Mouse (Mus musculus) kidney, adult 2 months (tissue): ENCODE data around the gene D130043K22Rik. TPM values are rescaled to one million over a fixed set of nuclear protein-coding genes. Genes with fewer than 3 reads are reported as not detected.
A peak's percentile ranks its signal among the peaks of the same experiment; 100 is the strongest.

Experiments
- DNase-seq: peaks from one replicate; pipeline ENCODE4 v3.0.0; 2021
- H3K27ac ChIP-seq: fragments of 200-500 bp; 2 replicates; pipeline ENCODE4 v1.5.1; 2012; ENCODE audit warnings: low read depth, low read length, control low read depth, inconsistent platforms; ENCODE audit not compliant: insufficient read depth
- H3K27me3 ChIP-seq: fragments of 200-500 bp; replicated peaks from 2 replicates; pipeline ENCODE4 v1.6.1; 2012; ENCODE audit warnings: mild to moderate bottlenecking, moderate library complexity, low read length, inconsistent platforms; ENCODE audit not compliant: control insufficient read depth, insufficient read depth
- H3K36me3 ChIP-seq: fragments of 200-500 bp; 2 replicates; pipeline ENCODE4 v1.6.1; 2012; ENCODE audit warnings: mild to moderate bottlenecking, moderate library complexity, low read length, inconsistent platforms; ENCODE audit not compliant: control insufficient read depth, insufficient read depth
- H3K4me1 ChIP-seq: fragments of 200-500 bp; 2 replicates; pipeline ENCODE4 v1.6.1; 2011; ENCODE audit warnings: low read length; ENCODE audit not compliant: control insufficient read depth, insufficient read depth
- H3K4me3 ChIP-seq: fragments of 200-500 bp; 2 replicates; pipeline ENCODE4 v1.5.1; 2011; ENCODE audit warnings: mild to moderate bottlenecking, low read depth, low read length, control low read depth; ENCODE audit not compliant: insufficient read depth
- CTCF ChIP-seq: fragments of 200-500 bp; conservative IDR thresholded peaks from 2 replicates; pipeline ENCODE4 v1.5.1; 2011; ENCODE audit warnings: low read depth, mild to moderate bottlenecking, control low read depth, low read length, moderate library complexity, mixed read lengths; ENCODE audit not compliant: insufficient read depth, insufficient read length
- POLR2A ChIP-seq: fragments of 200-500 bp; IDR thresholded peaks from one replicate; pipeline ENCODE4 v1.6.1; 2011; ENCODE audit warnings: low read depth, low read length, control low read depth
- WGBS: fragments of 180-500 bp; shearing (Covaris S2); methylation state at CpG from one replicate; pipeline ENCODE4 v1.1.7; 2018; 5-methylcytosine and 5-hydroxymethylcytosine counted together
- polyA plus RNA-seq: library from polyadenylated mRNA; depleted of rRNA; stranded (reverse); fragments of >200 nt; gene quantifications from 2 replicates; pipeline ENCODE4 v1.2.3, GENCODE M21; 2012

D130043K22Rik gene
- polyA plus RNA-seq, 1 experiment, result 0.67 TPM

DNA sequence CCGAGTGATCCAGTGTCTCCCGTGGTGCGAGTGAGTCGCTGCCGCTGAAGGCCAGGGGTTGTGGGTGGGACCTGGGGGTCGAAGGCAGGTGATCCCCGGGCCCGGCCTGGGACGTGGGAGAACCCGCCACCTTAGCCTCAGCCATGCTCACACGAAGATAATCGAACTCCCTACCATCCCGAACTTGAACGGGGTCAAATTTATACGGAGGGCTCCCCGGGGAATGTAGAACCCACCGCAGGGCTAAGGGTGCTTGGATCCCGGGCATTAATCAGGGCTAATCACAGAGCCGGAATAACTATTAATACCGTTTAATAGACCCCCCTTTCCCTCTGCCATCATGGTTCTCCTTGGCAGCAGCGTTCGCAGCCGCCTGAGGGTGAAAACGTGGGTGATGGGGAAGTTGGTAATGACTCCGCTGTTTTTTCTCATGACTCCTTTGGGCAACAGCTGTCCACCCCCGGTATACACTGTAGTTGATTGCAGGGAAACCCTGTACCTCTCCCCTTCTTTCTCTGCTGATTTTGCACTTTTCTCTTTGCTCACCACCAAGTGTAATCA is 42.7 kb upstream of the D130043K22Rik start:
- TF ChIP-seq POLR2A (no peak), CTCF (no peak)
- DNase-seq, result peak; percentile 41
- WGBS, result under 1% methylated on average over 26 of the region's 26 CpGs
- peak overlapping the region; percentile 31 for H3K27ac ChIP-seq
- H3K4me3 ChIP-seq, result peak overlapping the region; percentile 85
- no peaks in the 10 kb centered on the region for H3K27me3 ChIP-seq
- H3K36me3 ChIP-seq, result peaks cover 9% of the 10 kb centered on the region
- peaks cover 16% of the 10 kb centered on the region; the same call in 1 of the 2 replicates for H3K4me1 ChIP-seq

DNA sequence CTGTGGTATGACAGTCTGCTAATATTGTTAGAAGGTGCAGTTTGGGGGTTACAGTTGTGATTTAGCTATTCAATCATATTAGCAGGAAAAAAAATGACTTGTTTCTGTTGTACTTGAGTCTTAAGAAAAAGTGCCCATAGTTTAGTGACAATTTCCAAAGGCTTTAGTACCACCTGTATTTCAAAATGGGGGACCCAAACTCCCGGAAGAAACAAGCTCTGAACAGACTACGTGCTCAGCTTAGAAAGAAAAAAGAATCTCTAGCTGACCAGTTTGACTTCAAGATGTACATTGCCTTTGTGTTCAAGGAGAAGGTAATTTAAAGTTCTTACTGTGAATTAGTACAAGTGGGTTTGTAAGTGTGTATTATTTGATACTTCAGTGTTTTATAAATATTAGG is 41.7 kb upstream of the D130043K22Rik start:
- Histone ChIP-seq H3K36me3 (peaks cover 11% of the 10 kb centered on the region), H3K27me3 (no peaks in the 10 kb centered on the region), H3K4me3 (peak overlapping the region; percentile 22; the same call in 1 of the 2 replicates), H3K27ac (no peak overlapping the region), H3K4me1 (peaks cover 16% of the 10 kb centered on the region; the same call in 1 of the 2 replicates)
- whole genome bisulfite sequencing, result 4% methylated on average over 2 of the region's 2 CpGs
- TF ChIP-seq POLR2A (no peak), CTCF (no peak)
- DNase-seq, result no peak

DNA sequence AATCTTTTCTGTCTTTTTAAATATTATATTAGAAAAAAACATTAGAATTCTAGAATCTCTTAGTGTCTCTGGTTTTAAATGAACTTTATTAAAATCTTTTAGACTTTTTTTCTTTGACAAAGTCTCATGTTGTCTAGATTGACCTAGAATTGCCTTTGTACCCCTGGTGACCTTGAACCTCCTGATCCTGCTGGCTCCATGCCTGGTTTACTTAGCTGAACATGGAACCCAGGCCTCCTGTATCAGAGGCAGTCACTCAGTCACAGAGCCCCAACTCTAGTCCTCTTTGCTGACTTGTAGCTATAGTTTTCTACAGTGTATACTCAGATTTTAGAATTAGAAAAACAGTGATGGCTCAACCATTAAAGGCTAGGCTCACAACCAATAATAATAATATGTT is 38.9 kb upstream of the D130043K22Rik start:
- no peak overlapping the region for H3K4me3 ChIP-seq
- peaks cover 13% of the 10 kb centered on the region; the same call in 1 of the 2 replicates for H3K4me1 ChIP-seq
- no peak for TF ChIP-seq CTCF
- no peak for TF ChIP-seq POLR2A
- H3K27ac ChIP-seq, result no peak overlapping the region
- no peaks in the 10 kb centered on the region for H3K27me3 ChIP-seq
- peaks cover 24% of the 10 kb centered on the region for H3K36me3 ChIP-seq
- DNase-seq, result peak; percentile 72

DNA sequence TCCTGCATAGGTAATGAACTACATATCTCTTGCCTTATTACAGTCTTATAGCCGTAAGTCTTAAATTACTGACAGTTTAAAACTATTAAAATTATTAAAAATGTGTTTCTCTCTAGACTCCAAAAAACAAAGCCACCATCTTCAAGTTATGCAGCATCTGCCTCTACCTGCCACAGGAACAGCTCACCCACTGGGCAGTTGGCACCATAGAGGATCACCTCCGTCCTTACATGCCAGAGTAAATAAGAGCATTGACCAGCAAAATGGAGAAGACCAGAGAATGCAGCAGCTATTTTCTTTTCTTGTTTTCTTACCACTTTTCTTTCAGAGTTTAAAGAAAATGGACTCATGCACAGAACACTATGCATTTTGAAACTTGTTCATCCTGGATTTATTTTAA is 32.4 kb upstream of the D130043K22Rik start:
- Histone ChIP-seq H3K27me3 (no peaks in the 10 kb centered on the region), H3K4me3 (no peak overlapping the region), H3K27ac (no peak overlapping the region), H3K36me3 (peaks cover 25% of the 10 kb centered on the region), H3K4me1 (peaks cover 5% of the 10 kb centered on the region; the same call in 1 of the 2 replicates)
- no peak for DNase-seq
- 76% methylated on average over 2 of the region's 2 CpGs for WGBS
- no peak for TF ChIP-seq POLR2A
- TF ChIP-seq CTCF, result no peak

DNA sequence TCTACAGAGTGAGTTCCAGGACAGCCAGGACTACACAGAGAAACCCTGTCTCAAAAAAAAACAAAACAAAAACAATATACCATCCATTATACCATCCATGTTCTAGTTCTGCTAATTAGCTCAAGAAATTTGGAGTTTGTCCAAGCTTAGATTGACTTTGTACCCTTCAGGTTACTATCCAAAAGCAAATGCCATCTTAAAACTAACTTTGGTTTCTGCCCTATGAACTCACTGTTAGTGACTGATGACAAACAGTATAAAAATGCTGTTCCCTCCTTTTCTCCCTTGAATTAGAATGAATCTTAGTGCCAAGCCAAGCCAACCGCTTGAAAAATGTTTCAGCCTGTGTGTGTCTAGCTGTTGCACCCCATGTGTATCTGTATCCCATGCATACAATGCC is 30.3 kb upstream of the D130043K22Rik start:
- peak; percentile 75 for DNase-seq
- no peak for TF ChIP-seq POLR2A
- no peaks in the 10 kb centered on the region for H3K27me3 ChIP-seq
- peaks cover 5% of the 10 kb centered on the region; the same call in 1 of the 2 replicates for H3K4me1 ChIP-seq
- peaks cover 24% of the 10 kb centered on the region for H3K36me3 ChIP-seq
- 45% methylated on average over 1 of the region's 1 CpGs for WGBS
- no peak overlapping the region for H3K4me3 ChIP-seq
- peak overlapping the region; percentile 91 for H3K27ac ChIP-seq

DNA sequence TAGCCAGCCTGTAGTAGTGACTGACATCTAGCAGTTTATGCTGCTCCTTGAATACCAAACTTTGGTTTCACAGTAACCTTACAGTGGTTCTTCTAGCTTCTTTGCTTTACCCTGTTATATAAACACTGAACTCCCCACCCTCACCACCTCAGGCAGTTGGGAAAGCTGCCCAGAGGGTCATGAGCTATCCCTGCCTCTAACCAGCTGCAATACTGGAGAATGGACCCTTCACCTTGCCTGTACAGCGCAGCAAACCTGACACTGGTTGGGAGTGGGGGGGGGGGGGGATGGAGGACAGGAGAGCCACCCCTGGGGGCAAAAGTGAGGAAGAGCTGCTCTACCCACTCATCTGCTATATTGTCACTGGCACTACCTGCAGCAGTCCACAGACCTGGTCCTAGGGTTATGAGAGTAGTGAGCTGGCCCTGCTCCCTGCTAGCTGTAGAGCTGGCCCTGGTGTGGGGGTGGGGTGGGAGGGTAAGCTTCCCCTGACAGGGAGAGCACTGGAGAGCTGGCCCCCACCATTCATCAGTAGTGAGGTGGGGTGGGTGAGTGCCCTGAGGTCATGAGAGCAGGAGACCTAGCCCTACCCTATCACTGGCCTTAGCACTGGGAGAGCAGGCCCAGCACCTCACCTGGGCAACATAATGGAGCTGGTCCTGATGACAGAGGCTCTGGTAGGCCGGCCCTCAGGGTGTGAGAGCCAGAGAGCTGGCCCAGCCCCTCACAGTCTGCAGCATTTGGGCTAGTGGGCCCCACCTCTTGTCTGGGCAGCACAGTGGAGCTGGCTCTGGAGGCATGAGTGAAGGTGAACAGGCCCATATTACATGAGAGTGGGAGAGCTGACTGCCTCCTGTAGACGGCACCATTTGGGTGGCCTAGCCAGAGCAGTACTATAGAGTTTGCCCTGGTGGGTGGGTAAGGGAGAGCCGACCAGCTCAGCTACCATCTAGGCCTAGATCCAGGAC is 28.5 kb upstream of the D130043K22Rik start:
- DNase-seq, result peak; percentile 56
- TF ChIP-seq CTCF, result no peak
- WGBS, result 47% methylated on average over 4 of the region's 4 CpGs
- H3K4me3 ChIP-seq, result no peak overlapping the region
- peaks cover 14% of the 10 kb centered on the region; the same call in 1 of the 2 replicates for H3K36me3 ChIP-seq
- no peaks in the 10 kb centered on the region for H3K27me3 ChIP-seq
- peaks cover 5% of the 10 kb centered on the region; the same call in 1 of the 2 replicates for H3K4me1 ChIP-seq
- peak overlapping the region; percentile 74 for H3K27ac ChIP-seq

DNA sequence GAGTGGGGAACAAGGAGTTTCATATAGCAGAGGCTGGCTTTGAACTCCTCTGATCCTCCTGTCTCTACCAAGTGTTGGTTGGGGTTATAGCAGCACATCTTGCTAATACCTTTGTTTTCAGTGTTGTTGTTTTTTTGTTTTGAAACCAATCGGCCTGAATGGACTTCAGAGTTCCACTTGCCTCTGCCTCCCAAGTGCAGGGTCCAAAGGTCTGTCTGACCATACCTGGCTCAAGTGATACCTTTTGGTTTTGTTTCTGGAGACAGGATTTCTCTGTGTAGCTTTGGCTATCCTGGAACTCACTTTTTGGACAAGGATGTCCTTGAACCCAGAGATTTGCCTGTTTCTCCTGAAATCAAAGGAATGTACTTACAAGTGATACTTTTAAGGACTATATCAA is 25.0 kb upstream of the D130043K22Rik start:
- WGBS, result 56% methylated on average over 1 of the region's 1 CpGs
- H3K27ac ChIP-seq, result peak overlapping the region; percentile 68; the same call in 1 of the 2 replicates

More for the DNA sequence above, 25.0 kb upstream of the D130043K22Rik start:
- TF ChIP-seq CTCF (no peak), POLR2A (no peak)
- peaks cover 2% of the 10 kb centered on the region; the same call in 1 of the 2 replicates for H3K4me1 ChIP-seq
- peaks cover 7% of the 10 kb centered on the region; the same call in 1 of the 2 replicates for H3K36me3 ChIP-seq
- no peaks in the 10 kb centered on the region for H3K27me3 ChIP-seq
- DNase-seq, result peak; percentile 70
- no peak overlapping the region for H3K4me3 ChIP-seq
